Mouse (Mus musculus) liver, embryonic 14 days (tissue): Measurements from ENCODE around the gene Mrps21. TPM values are rescaled to one million over a fixed set of nuclear protein-coding genes. Genes with fewer than 3 reads are reported as not detected.

Source experiments
- polyA plus RNA-seq: library from polyadenylated mRNA; depleted of rRNA; stranded (reverse); fragments of >200 nt; gene quantifications from 2 replicates; pipeline ENCODE4 v1.2.3, GENCODE M21; 2012; rRNA removed

Mrps21 gene
- polyA plus RNA-seq, result 117 and 132 TPM in 2 replicates

DNA sequence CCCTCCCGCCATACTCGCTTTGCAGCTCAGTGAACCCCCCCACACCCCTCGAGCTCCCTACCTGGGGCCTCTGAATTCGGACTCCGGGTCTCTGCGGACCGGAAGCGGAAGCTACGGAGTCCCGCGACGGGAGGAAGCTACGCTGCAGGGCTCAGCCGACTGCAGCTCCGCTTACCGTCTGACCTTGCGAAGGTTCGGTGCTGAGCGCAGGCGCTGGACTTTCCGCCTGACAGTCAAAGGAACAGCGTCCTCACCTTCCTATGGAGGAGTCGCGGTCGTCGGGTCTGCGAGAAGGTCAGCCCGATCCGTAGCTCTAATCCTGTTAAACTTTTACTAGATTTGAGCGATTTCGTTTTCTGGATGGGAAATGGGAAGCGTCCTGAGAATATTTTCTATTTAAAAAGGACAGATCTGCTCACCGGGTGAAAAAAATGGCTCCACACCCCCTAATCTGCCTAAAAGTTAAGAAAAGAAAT is at the start of gene Mrps21:
TSS of gene Mrps21 (minus strand) at position 128 of the 476 bp plus-strand sequence.

DNA sequence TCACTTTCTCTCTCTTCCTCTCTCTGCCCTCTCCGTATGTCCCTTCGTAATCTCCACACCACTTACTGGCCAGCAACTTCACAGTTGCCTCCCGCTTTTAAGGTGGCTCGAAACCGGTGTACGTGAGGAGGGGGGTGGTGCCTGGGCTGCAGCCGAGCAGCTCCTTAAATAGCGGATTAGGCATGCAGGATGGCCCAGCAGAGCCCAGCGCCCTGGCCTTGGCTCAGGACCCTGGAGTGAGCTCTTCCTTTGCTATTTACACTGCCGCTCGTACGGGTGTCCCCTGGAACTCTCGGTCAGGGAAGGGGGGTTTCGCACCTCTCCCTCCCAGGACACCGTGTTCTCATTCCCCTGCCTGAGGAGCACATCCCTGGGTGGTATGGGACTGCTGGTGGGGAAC is 33.2 kb upstream of the Mrps21 start, which contains the start of gene Car14:
TSS of gene Car14 (minus strand) at position 124 of the 400 bp plus-strand sequence.

DNA sequence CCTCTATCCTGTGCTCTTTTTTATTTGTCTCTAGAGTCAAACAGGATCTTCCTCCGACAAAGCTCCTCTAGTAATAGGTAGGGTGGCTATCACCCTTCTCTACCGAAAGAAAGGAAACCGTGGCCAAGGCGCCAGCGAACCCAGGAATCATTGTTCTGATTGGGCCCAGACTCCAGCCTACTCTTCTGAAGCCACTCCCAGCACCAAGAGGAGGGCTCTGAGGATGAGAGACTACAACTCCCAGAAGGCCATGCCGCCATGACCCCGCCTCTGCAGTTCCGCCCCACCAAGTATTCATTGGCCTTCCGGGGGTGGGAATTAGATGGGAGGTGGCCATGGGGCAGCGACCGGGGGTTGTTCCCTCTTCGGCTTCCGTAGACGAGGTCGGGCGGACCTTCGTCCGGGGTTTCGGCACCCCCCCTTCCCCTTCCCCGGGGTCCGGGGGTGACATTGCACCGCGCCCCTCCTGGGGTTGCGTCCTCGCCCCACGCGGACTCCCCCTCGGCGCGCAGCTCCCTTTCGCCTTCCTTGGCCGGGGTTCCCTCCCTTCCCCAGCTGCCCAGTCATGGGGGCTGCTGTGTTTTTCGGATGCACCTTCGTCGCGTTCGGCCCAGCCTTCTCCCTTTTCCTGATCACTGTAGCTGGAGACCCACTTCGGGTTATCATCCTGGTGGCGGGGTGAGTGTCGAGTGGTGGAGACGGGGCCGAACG is 22.4 kb upstream of the Mrps21 start, which contains the start of gene Aph1a:
TSS of gene Aph1a (plus strand) at position 364 of the 711 bp plus-strand sequence.

DNA sequence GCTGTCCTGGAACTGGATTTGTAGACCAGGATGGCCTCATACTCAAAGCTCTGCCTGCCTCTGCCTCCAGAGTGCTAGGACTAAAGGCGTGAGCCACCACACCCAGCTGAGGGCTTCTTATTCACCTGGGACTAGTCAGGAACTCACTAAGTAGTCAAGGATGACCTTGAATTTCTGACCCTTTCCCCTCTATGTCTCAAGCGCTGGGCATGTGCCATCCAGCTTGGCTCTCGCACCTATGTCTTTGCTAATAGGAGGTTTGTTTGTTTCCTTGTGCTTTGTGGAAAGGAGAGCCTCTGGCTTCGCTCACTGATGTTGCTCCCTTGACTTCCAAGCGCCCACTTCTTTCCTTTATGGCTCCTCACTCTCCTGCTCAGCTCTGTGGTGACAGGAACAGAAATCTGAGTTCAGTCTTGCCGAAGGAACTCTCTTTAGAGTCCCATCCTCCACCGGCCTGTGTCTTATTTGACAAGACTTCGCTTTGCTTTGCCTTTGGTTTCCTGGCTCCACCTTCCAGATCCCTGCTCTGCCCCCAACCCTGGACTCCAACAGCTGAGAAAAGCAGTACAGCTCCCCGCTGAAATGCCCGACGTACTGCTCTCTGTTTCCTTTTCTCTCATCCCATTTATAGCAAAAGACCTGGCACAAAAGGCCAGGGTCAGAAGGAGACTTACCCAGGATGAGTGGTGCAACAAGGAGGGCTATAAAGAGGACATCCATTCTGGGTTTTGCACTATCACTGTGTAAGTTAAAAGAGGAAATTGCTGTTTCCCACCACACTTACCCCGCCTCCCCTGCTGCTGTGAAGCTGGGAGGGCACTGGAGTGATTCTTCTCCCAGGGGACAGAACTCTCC is 20.1 kb upstream of the Mrps21 start, which contains the start of gene BC028528:
TSS of gene BC028528 (minus strand) at position 795 of the 855 bp plus-strand sequence.

DNA sequence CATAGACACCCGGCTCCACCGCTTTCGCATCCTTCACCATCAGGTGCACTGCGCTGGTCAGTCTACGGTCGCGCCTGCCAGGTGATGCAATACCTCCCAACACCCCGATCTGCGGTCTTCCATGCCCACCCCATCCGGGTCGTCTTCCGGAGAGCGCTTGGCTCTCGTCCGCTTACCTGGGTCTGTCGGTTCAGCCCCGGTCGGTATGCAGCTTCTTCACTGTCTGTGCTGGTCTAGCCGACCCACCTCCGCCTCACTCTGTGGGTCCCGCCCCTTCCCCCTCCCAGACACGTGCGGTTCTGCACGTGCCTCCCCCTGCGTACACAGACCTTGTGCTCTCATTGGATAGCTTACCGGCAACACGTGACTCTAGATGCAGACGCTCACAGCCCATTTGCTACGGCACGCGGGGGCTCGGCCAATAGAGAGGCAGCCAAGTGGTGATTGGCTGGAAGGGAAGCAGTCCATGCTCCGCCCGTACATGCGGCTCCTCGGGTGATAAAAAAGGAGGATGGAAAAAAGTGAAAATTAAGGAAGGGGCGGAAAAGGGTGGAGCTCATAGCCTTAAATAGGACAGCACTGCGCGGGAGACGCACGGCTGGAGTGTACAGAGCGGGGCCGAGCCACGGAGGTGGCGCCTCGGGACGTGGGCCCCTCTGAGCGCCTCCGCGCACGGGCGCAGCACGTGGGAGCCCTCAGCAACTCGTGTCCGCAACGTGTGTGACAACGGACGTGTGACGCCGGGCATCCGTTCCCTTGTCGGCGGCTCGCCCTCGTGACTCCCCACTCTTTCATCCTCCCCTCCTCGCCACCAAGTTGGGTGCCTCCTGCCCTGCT is 10.9 kb upstream of the Mrps21 start, which contains the start of gene Ciart:
TSS of gene Ciart (minus strand) at position 273 of the 837 bp plus-strand sequence.

DNA sequence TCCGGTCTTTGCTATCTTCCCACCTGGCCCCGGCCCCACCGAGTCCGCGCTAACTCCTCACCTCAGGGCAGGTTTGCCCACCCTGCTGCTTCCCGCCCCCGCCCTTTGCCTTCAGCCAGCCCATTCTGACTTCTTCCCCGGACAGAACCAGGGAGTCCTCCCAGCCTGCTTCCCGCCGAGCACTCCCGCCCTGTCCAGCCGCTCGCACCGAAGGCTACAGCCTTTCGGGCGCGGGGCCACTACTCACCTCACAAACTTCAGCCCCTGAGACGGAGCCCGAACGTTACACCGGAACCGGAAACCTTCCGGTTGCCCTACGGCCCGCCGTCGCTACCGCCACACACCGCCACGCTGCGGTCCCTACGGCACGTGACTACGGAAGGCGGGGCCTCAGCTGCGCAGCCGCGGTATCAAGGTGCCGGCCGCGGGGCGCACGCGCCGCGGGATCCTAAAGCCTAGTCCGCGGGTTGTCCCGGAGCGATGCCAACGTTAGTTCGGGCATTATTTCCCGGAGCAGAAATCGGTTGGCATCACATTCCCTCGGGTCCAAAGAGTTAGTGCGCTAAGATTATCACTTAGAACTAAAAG is 15.7 kb downstream of the Mrps21 start, which contains the start of gene Prpf3:
TSS of gene Prpf3 (minus strand) at position 384 of the 588 bp plus-strand sequence.

DNA sequence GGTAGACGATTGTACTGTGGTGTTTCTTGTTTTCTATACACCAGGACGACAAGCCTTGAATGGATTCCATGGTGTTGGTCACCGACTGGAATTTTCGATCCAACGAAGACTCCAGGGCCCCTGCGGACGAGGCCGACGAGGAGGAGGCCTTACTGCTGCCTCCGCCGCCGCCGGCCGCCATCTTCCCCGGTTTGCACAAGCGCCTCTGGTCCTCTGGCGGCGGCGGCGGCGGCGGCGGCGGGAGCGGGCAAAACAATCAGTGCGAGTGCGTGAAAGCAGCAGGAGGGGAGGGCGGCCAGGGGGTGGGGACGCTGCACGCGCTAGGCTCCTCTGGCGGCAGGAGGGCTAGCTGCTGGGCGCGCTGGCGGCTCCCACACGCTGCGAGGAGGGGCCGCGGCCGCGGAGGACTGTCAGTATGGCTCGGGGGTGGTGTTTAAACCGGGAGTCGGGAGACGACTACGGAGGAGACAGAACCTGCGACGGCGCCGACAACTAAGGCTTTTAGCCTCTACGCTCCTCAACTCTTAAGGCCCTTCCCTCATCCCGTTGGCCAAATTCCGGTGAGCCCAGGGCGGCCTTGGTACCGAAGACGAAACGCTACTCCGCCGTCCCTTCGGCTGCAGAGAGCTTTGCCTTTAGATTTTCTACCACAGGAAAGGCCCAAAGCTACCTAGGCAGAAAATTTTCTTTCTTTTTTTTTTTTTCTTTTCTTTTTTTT is 52.6 kb downstream of the Mrps21 start, which contains the start of gene Rprd2:
TSS of gene Rprd2 (minus strand) at position 293 of the 718 bp plus-strand sequence.

Other genes starting within 250 kb of the Mrps21 start
- 15.2 and 18.1 TPM in 2 replicates for gene Ensa, start 246.5 kb downstream of the Mrps21 start, polyA plus RNA-seq
- 33.0 and 38.9 TPM in 2 replicates for gene Mcl1, start 212.7 kb downstream of the Mrps21 start, polyA plus RNA-seq
- gene Adamtsl4, start 183.6 kb downstream of the Mrps21 start, polyA plus RNA-seq, result 0.15 and 0.20 TPM in 2 replicates
- 8.7 and 11.7 TPM in 2 replicates for gene Ecm1, start 131.9 kb downstream of the Mrps21 start, polyA plus RNA-seq
- 19.5 and 21.1 TPM in 2 replicates for gene Tars2, start 111.3 kb downstream of the Mrps21 start, polyA plus RNA-seq
- 5.4 and 6.3 TPM in 2 replicates for gene Rprd2, start 52.7 kb downstream of the Mrps21 start, polyA plus RNA-seq
- 21.3 and 23.1 TPM in 2 replicates for gene Prpf3, start 15.6 kb downstream of the Mrps21 start, polyA plus RNA-seq
- gene Ciart, start 10.7 kb upstream of the Mrps21 start, polyA plus RNA-seq, result 0.50 and 0.76 TPM in 2 replicates
- gene BC028528, start 20.5 kb upstream of the Mrps21 start, polyA plus RNA-seq, result 4.6 and 5.3 TPM in 2 replicates
- 22.8 and 27.2 TPM in 2 replicates for gene Aph1a, start 22.4 kb upstream of the Mrps21 start, polyA plus RNA-seq
- 5.2 and 5.8 TPM in 2 replicates for gene Car14, start 33.2 kb upstream of the Mrps21 start, polyA plus RNA-seq
- 122 and 172 TPM in 2 replicates for gene Anp32e, start 57.7 kb upstream of the Mrps21 start, polyA plus RNA-seq
- gene Plekho1, start 124.5 kb upstream of the Mrps21 start, polyA plus RNA-seq, result 9.2 and 10.8 TPM in 2 replicates
- 7.2 and 8.1 TPM in 2 replicates for gene Vps45, start 186.9 kb upstream of the Mrps21 start, polyA plus RNA-seq
- gene Otud7b, start 233.0 kb upstream of the Mrps21 start, polyA plus RNA-seq, result 3.6 TPM in 2 replicates